Mouse (Mus musculus) hindbrain, embryonic 16.5 days (tissue): ENCODE results near the gene Grip1. TPM values are rescaled to one million over a fixed set of nuclear protein-coding genes. Genes with fewer than 3 reads are reported as not detected.
A peak's percentile ranks its signal among the peaks of the same experiment; 100 is the strongest.

Source experiments
- ATAC-seq: fragments of 200-750 bp; cut with Nextera tagmentation; 2 replicates; pipeline ENCODE4 v1.8.0; 2017; ENCODE audit warnings: moderate TSS enrichment, moderate library complexity
- H3K27ac ChIP-seq: fragments of 300-500 bp; sonication (generic); 2 replicates; pipeline ENCODE4 v1.5.1; 2014; ENCODE audit warnings: low read depth, mild to moderate bottlenecking, control low read depth, low read length, moderate library complexity
- H3K27me3 ChIP-seq: fragments of 300-500 bp; sonication (generic); replicated peaks from 2 replicates; pipeline ENCODE4 v1.6.1; 2014; ENCODE audit warnings: low read length; ENCODE audit not compliant: control insufficient read depth, insufficient read depth
- H3K36me3 ChIP-seq: fragments of 300-500 bp; sonication (generic); 2 replicates; pipeline ENCODE4 v1.6.1; 2014; ENCODE audit warnings: mild to moderate bottlenecking, low read length, moderate library complexity, mixed read lengths; ENCODE audit not compliant: control insufficient read depth, insufficient read depth
- H3K4me1 ChIP-seq: fragments of 300-500 bp; sonication (generic); 2 replicates; pipeline ENCODE4 v1.6.1; 2014; ENCODE audit warnings: low read depth, low read length; ENCODE audit not compliant: control insufficient read depth, insufficient read depth
- H3K4me2 ChIP-seq: fragments of 300-500 bp; sonication (generic); 2 replicates; pipeline ENCODE4 v1.6.1; 2014; ENCODE audit warnings: mild to moderate bottlenecking, low read length, control low read depth, moderate library complexity
- H3K4me3 ChIP-seq: fragments of 300-500 bp; sonication (generic); 2 replicates; pipeline ENCODE4 v1.5.1; 2014; ENCODE audit warnings: mild to moderate bottlenecking, low read length, control low read depth, moderate library complexity
- H3K9ac ChIP-seq: fragments of 300-500 bp; sonication (generic); 2 replicates; pipeline ENCODE4 v1.6.1; 2014; ENCODE audit warnings: low read depth, mild to moderate bottlenecking, control low read depth, low read length, moderate library complexity
- H3K9me3 ChIP-seq: fragments of 300-500 bp; sonication (generic); 2 replicates; pipeline ENCODE4 v1.6.1; 2014; ENCODE audit warnings: mild to moderate bottlenecking, low read length, moderate library complexity; ENCODE audit not compliant: control insufficient read depth
- WGBS: fragments of 180-500 bp; shearing (Covaris S2); extraction: QIAGEN DNeasy Blood & Tissue Kit; methylation state at CpG from one replicate; pipeline ENCODE4 v1.1.7; 2014; 5-methylcytosine and 5-hydroxymethylcytosine counted together
- polyA plus RNA-seq: library from polyadenylated mRNA; unstranded; fragments of >200 nt; fragmentation: Nextera tagmentation; extraction: Ambion mirVana; gene quantifications from 2 replicates; pipeline ENCODE4 v1.2.1, GENCODE M21; 2015

Grip1 gene
- polyA plus RNA-seq, 1 experiment from 2014 or later: 16.6 TPM

GRCm38 (mm10) chr10:119851594-119851993, 398.0 kb downstream of the Grip1 start:
- Histone ChIP-seq H3K4me1 (no peaks in the 10 kb centered on the region), H3K4me3 (no peak overlapping the region), H3K4me2 (no peak overlapping the region), H3K9me3 (no peaks in the 10 kb centered on the region), H3K27me3 (no peaks in the 10 kb centered on the region), H3K9ac (no peak overlapping the region), H3K36me3 (no peaks in the 10 kb centered on the region), H3K27ac (no peak overlapping the region)
- WGBS: 89% methylated on average over 11 of the region's 11 CpGs
- ATAC-seq: no peak

GRCm38 (mm10) chr10:119852582-119853135, 399.0 kb downstream of the Grip1 start:
- no peaks in the 10 kb centered on the region for H3K9me3 ChIP-seq
- 87% methylated on average over 7 of the region's 7 CpGs for WGBS
- no peak overlapping the region for H3K27ac ChIP-seq
- H3K36me3 ChIP-seq: no peaks in the 10 kb centered on the region
- no peak overlapping the region for H3K4me3 ChIP-seq
- no peaks in the 10 kb centered on the region for H3K4me1 ChIP-seq
- no peaks in the 10 kb centered on the region for H3K27me3 ChIP-seq
- no peak for ATAC-seq
- no peak overlapping the region for H3K9ac ChIP-seq
- no peak overlapping the region for H3K4me2 ChIP-seq

- H3K27me3 ChIP-seq: no peaks in the 10 kb centered on the region
- no peak overlapping the region for H3K4me2 ChIP-seq
- no peaks in the 10 kb centered on the region for H3K4me1 ChIP-seq
- H3K36me3 ChIP-seq: peaks cover 5% of the 10 kb centered on the region
- WGBS: 37% methylated on average over 3 of the region's 3 CpGs
- H3K9me3 ChIP-seq: peaks cover 11% of the 10 kb centered on the region
- no peak overlapping the region for H3K9ac ChIP-seq
- H3K4me3 ChIP-seq: no peak overlapping the region
- no peak overlapping the region for H3K27ac ChIP-seq
- ATAC-seq: no peak
Measured at GRCm38 (mm10) chr10:119867726-119868125, 414.1 kb downstream of the Grip1 start.

DNA sequence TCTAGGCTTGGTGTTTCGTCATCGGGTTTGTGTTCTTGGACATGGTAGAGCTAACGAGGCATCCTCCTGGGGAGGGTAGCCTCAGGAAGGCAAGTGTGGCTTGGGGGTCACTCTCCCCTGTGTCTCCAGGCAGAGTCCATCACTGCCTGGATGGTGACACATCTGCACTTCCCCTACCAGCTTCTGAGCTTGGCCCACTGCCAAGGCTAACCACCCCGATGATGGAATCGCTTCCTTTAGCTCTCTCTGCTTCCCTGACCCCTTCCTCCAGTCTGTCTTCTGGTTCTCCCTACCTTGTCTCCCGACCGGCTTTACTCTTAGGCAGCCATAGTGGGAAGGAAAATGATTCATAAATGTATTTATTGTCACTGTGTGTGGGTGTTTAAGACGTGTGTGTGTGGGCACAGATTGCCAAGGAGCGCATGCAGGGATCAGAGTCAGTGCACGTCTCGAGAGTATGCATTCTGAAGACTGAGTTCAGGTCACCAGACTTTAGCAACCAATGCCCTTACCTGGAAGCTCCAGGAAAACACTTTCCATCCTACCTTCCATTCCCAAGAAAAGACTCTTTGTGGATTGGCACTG, 415.5 kb downstream of the Grip1 start:
- no peak overlapping the region for H3K4me3 ChIP-seq
- 89% methylated on average over 11 of the region's 11 CpGs for WGBS

DNA sequence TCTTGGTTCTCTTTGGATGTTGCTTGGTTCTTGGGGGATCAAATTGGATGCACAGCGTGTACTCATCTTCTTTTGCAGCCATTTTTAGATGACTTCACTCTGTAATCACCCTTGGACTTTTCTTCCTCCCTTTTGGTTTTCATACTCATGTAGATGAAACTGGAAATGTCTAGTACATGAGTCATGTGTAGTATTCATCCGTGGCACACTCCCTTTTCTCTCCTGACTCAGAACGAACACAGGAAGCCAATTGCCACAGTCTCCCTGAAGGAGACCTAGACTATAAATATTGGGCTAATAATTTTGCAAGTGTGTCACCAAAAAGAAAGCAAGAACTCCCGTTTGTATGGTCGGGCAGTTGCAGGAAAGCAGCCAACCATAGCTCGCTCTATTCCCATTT, 423.1 kb downstream of the Grip1 start:
- no peak overlapping the region for H3K27ac ChIP-seq
- no peak overlapping the region for H3K4me3 ChIP-seq
- no peak overlapping the region for H3K4me2 ChIP-seq
- no peaks in the 10 kb centered on the region for H3K36me3 ChIP-seq
- ATAC-seq: no peak
- no peak overlapping the region for H3K9ac ChIP-seq
- WGBS: 83% methylated on average over 6 of the region's 6 CpGs
- H3K4me1 ChIP-seq: peaks cover 5% of the 10 kb centered on the region
- H3K9me3 ChIP-seq: no peaks in the 10 kb centered on the region
- H3K27me3 ChIP-seq: no peaks in the 10 kb centered on the region

More for the DNA sequence above, 415.5 kb downstream of the Grip1 start:
- Histone ChIP-seq H3K27ac (no peak overlapping the region), H3K9me3 (peaks cover 11% of the 10 kb centered on the region), H3K9ac (no peak overlapping the region), H3K4me2 (no peak overlapping the region), H3K36me3 (peaks cover 5% of the 10 kb centered on the region), H3K4me1 (no peaks in the 10 kb centered on the region), H3K27me3 (no peaks in the 10 kb centered on the region)
- no peak for ATAC-seq

DNA sequence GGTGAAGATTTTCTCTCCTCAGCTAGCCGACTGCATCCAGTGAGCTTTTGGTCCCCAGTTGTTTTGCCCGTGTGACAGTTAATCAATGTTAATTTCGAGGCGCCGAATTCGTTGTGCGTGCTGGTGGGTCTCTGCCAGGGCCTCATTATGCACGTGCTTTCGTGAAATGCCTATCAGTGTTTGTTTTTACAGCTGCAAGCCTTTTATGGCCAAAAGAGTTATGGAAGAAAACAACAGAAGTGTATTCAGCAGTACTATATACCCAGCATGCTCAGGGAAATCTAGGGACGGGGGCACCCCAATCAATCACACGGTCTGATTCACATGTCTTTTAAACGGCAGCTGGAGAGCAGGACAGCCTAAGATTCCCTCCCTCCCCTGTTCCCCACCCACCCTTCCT, 424.7 kb downstream of the Grip1 start:
- Histone ChIP-seq H3K27me3 (no peaks in the 10 kb centered on the region), H3K9ac (no peak overlapping the region), H3K4me2 (peak overlapping the region; percentile 40; the same call in 1 of the 2 replicates), H3K36me3 (no peaks in the 10 kb centered on the region), H3K27ac (no peak overlapping the region), H3K4me1 (peaks cover 5% of the 10 kb centered on the region), H3K4me3 (no peak overlapping the region), H3K9me3 (no peaks in the 10 kb centered on the region)
- 13% methylated on average over 12 of the region's 12 CpGs for WGBS
- ATAC-seq: 0 out of 2 replicates have a peak, but pooled peaks have one; percentile 54

GRCm38 (mm10) chr10:119884591-119884990, 431.0 kb downstream of the Grip1 start:
- no peak for ATAC-seq
- Histone ChIP-seq H3K4me2 (no peak overlapping the region), H3K4me1 (no peaks in the 10 kb centered on the region; the same call in 1 of the 2 replicates), H3K27ac (no peak overlapping the region), H3K9ac (no peak overlapping the region), H3K27me3 (no peaks in the 10 kb centered on the region), H3K4me3 (no peak overlapping the region), H3K36me3 (no peaks in the 10 kb centered on the region), H3K9me3 (no peaks in the 10 kb centered on the region)
- WGBS: 40% methylated on average over 9 of the region's 9 CpGs

- Histone ChIP-seq H3K4me1 (no peaks in the 10 kb centered on the region; the same call in 1 of the 2 replicates), H3K27ac (no peak overlapping the region), H3K9me3 (no peaks in the 10 kb centered on the region), H3K9ac (no peak overlapping the region), H3K4me3 (no peak overlapping the region), H3K4me2 (no peak overlapping the region), H3K36me3 (no peaks in the 10 kb centered on the region), H3K27me3 (no peaks in the 10 kb centered on the region)
- 70% methylated on average over 6 of the region's 6 CpGs for WGBS
- no peak for ATAC-seq
Measured at GRCm38 (mm10) chr10:119885563-119885962, 431.9 kb downstream of the Grip1 start.

GRCm38 (mm10) chr10:119886681-119887080, 433.1 kb downstream of the Grip1 start:
- WGBS: 84% methylated on average over 1 of the region's 1 CpGs
- H3K4me2 ChIP-seq: no peak overlapping the region
- ATAC-seq: no peak
- H3K9me3 ChIP-seq: no peaks in the 10 kb centered on the region
- H3K27ac ChIP-seq: no peak overlapping the region
- H3K4me1 ChIP-seq: no peaks in the 10 kb centered on the region; the same call in 1 of the 2 replicates
- no peaks in the 10 kb centered on the region for H3K36me3 ChIP-seq
- H3K27me3 ChIP-seq: no peaks in the 10 kb centered on the region
- H3K4me3 ChIP-seq: no peak overlapping the region
- H3K9ac ChIP-seq: no peak overlapping the region
